Mouse (Mus musculus): Measurements from ENCODE around the gene Pisd.

DNA sequence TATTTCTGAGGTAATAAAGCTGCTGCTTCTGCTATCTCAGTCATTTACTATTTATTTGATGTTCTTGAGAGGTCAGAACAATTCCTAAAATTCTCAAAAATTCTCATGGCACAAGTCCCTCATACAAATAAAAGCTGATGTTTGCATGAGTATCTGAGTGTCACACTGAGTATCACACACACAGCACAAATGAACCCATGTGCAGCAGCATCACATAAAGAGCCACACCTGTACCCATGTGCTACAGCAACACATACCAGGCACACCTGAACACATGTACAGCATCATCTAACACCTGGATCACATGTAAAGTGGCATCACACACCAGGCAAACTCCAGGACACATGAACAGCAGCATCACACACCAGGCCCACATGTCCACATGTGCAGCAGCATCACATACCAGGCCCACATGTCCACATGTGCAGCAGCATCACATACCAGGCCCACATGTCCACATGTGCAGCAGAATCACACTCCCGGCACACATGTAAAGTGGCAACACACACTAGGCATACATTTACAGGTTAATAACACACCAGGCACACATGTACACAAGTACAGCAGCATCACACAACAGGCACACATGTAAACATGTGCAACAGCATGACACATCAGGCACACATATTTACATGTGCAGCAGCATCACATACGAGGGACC lies 72.3 kb downstream of the Pisd start:
- peak; percentile 18; the same call in 1 of the 2 replicates for TF ChIP-seq CTCF (IDR thresholded peaks at IDR 0.05; ENCODE audit: control insufficient read depth, insufficient read depth, insufficient replicate concordance, low read depth, low read length)
- TF ChIP-seq POLR2A (IDR thresholded peaks at IDR 0.05; ENCODE audit: control insufficient read depth, low read depth, low read length) = no peak
